Mouse (Mus musculus): ENCODE data around the gene Pgc.

The Pgc gene

DNA sequence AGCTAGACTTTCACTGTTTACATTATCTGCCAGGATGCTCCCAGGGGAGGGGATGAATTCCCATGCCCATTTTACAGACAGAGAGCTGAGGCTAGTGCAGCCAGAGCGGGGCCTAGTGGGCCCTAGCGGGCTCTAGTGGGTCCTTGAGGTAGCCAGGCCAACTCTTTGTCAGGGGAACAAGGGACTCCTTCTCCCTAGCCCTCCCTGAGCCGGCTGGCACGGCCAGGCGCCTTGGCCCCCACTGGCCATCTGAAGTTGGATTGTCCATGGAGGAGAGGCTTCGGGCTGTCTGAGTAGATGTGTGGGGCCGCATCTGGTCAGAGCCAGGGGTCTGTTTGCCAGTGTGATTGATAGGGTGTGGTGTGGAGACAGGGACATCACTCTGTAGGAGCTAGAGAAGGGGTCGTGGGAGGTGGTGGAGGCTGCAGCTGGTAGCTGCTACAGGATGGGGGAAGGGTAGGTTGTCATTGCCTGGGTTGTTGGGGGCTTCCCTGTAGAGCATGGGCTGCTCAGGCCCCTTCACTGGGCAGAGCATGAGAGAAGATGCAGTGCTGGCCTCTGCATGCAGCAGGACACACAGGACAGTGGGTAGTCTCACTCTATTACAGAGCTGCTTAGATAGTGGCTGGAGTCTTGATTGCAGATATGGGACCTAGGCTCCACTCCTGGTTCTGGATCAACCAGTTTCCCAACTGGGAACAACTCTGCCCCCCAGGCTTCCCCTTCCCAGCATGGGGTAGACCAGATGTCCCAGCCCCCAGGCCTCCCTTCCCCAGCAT is 57.0 kb downstream of the Pgc start:
- DNase-seq (ENCODE audit: low read depth, low spot score): no peak
